Mouse (Mus musculus) hindbrain, embryonic 15.5 days (tissue): Measurements from ENCODE around the gene Tmem207. TPM values are rescaled to one million over a fixed set of nuclear protein-coding genes. Genes with fewer than 3 reads are reported as not detected.

ENCODE experiments used
- ATAC-seq: fragments of 200-750 bp; cut with Nextera tagmentation; 2 replicates; pipeline ENCODE4 v1.8.0; 2017; ENCODE audit warnings: low read depth, moderate number of reproducible peaks, moderate TSS enrichment; ENCODE audit not compliant: low FRiP score
- H3K27ac ChIP-seq: fragments of 300-500 bp; sonication (generic); replicated peaks from 2 replicates; pipeline ENCODE4 v1.5.1; 2015; ENCODE audit warnings: mild to moderate bottlenecking, inconsistent platforms
- H3K27me3 ChIP-seq: fragments of 300-500 bp; sonication (generic); 2 replicates; pipeline ENCODE4 v1.6.1; 2015; ENCODE audit warnings: control low read depth, inconsistent platforms
- H3K36me3 ChIP-seq: fragments of 300-500 bp; sonication (generic); 2 replicates; pipeline ENCODE4 v1.6.1; 2015; ENCODE audit warnings: control low read depth, inconsistent platforms
- H3K4me1 ChIP-seq: fragments of 300-500 bp; sonication (generic); replicated peaks from 2 replicates; pipeline ENCODE4 v1.6.1; 2015; ENCODE audit warnings: control low read depth, inconsistent platforms
- H3K4me2 ChIP-seq: fragments of 300-500 bp; sonication (generic); 2 replicates; pipeline ENCODE4 v1.6.1; 2015; ENCODE audit warnings: moderate library complexity, mild to moderate bottlenecking, inconsistent platforms
- H3K4me3 ChIP-seq: fragments of 300-500 bp; sonication (generic); 2 replicates; pipeline ENCODE4 v1.5.1; 2015; ENCODE audit warnings: mild to moderate bottlenecking, inconsistent platforms
- H3K9ac ChIP-seq: fragments of 300-500 bp; sonication (generic); 2 replicates; pipeline ENCODE4 v1.6.1; 2015; ENCODE audit warnings: inconsistent platforms
- H3K9me3 ChIP-seq: fragments of 300-500 bp; sonication (generic); 2 replicates; pipeline ENCODE4 v1.6.1; 2016; ENCODE audit warnings: control low read depth, inconsistent platforms
- WGBS: fragments of 180-500 bp; shearing (Covaris S2); methylation state at CpG from one replicate; pipeline ENCODE4 v1.1.7; 2015; 5-methylcytosine and 5-hydroxymethylcytosine counted together
- polyA plus RNA-seq: library from polyadenylated mRNA; unstranded; fragments of >200 nt; fragmentation: Nextera tagmentation; extraction: Ambion mirVana; gene quantifications from 2 replicates; pipeline ENCODE4 v1.2.1, GENCODE M21; 2015

Gene Tmem207
- polyA plus RNA-seq, result 0.09 and 0.29 TPM in 2 replicates

GRCm38 (mm10) chr16:26526669-26527068, at the start of gene Tmem207:
Tmem207 (minus strand) TSS chr16:26526769.
- H3K4me3 ChIP-seq, result no peak within 1 kb of the TSS

DNA sequence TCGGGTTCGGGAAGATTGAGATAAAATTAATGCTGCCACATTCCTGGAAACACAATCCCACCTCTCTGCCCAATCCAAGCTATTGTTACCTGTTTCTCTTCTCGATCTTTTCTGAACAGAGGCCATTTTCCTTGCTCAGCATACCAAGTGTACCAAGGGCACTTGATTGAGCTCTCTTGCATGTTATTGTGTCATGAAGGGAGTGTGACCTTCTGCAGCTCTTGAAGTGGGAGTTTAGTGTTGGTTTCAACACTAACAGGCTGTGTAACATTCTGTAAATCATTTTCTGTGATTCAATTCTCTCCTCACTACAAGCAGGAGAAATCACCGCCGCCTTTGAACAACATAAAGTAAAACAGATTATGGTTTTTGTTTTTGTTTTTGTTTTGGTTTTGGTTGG, 47.6 kb upstream of the Tmem207 start:
- no peaks in the 10 kb centered on the region for H3K36me3 ChIP-seq
- H3K4me3 ChIP-seq, result no peak overlapping the region
- H3K27ac ChIP-seq, result no peak overlapping the region
- H3K4me1 ChIP-seq, result no peaks in the 10 kb centered on the region
- no peak overlapping the region for H3K9ac ChIP-seq
- H3K9me3 ChIP-seq, result no peaks in the 10 kb centered on the region; the same call in 1 of the 2 replicates
- no peak overlapping the region for H3K4me2 ChIP-seq
- no peaks in the 10 kb centered on the region for H3K27me3 ChIP-seq
- WGBS, result 94% methylated on average over 5 of the region's 5 CpGs
- ATAC-seq, result no peak

More at GRCm38 (mm10) chr16:26526669-26527068, at the start of gene Tmem207:
- peaks cover 5% of the 10 kb centered on the region; the same call in 1 of the 2 replicates for H3K4me1 ChIP-seq
- H3K9ac ChIP-seq, result no peak within 1 kb of the TSS
- no peaks in the 10 kb centered on the region for H3K9me3 ChIP-seq
- no peak for ATAC-seq
- H3K27ac ChIP-seq, result no peak within 1 kb of the TSS
- no peak within 1 kb of the TSS for H3K4me2 ChIP-seq
- 71% methylated on average over 4 of the region's 4 CpGs for WGBS
- H3K36me3 ChIP-seq, result no peaks in the 10 kb centered on the region
- no peaks in the 10 kb centered on the region for H3K27me3 ChIP-seq

- Histone ChIP-seq H3K4me1 (no peaks in the 10 kb centered on the region), H3K4me2 (no peak overlapping the region), H3K4me3 (no peak overlapping the region), H3K9ac (no peak overlapping the region), H3K27me3 (no peaks in the 10 kb centered on the region), H3K27ac (no peak overlapping the region), H3K36me3 (no peaks in the 10 kb centered on the region), H3K9me3 (no peaks in the 10 kb centered on the region)
- 93% methylated on average over 2 of the region's 2 CpGs for WGBS
- no peak for ATAC-seq
Measured at GRCm38 (mm10) chr16:26571836-26572235, 45.3 kb upstream of the Tmem207 start.

DNA sequence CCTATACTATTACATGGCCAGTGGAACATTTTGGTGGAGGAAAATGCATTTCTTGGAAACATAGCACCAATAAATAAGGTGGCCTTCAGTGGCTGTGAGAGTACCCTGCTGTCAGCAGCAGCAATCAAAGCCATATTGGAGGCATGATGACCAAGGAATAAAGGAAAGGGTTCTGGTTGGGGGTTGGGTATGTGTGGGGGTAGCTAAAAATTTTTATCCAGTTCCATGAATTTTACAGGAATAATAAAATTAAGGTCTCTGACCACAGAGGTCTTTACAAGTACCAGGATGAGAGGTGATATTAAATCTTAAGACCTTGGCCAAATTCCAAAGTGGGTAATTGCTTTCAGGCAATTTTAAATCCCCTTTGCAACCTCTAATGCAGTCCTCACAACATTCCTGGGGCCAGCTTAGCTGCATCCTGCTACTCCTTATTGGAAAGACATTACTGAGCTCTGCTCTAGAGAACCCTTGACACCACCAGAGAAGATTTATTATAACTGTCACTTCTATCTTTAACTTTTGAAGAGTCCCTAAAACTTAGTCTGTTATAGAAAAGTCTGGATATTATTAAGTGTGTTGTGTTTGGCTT, 42.9 kb upstream of the Tmem207 start:
- Histone ChIP-seq H3K4me1 (no peaks in the 10 kb centered on the region), H3K4me2 (no peak overlapping the region), H3K36me3 (no peaks in the 10 kb centered on the region), H3K9ac (no peak overlapping the region), H3K27ac (no peak overlapping the region), H3K4me3 (no peak overlapping the region), H3K27me3 (no peaks in the 10 kb centered on the region), H3K9me3 (no peaks in the 10 kb centered on the region)
- ATAC-seq, result no peak

DNA sequence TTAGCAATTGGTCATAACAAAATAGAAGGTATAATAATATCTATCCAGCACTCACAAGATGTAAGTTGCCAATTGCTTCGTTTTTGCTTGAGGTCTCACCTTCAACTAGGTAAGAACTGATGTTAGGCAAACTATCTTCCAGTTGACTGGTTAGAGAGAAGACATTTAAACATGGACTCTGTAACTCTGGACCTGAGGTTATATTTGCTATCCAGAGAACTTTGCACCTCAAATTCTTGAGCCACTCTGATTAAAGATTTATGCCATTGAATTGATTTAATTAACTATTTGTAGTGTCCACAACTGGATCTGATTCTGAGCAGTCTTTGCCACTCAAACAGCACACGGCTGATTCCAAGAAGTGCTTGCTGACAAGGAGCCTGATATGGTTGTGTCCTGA, 36.2 kb upstream of the Tmem207 start:
- no peaks in the 10 kb centered on the region for H3K36me3 ChIP-seq
- WGBS, result 86% methylated on average over 2 of the region's 2 CpGs
- H3K4me2 ChIP-seq, result no peak overlapping the region
- H3K4me3 ChIP-seq, result no peak overlapping the region
- H3K4me1 ChIP-seq, result no peaks in the 10 kb centered on the region
- H3K9ac ChIP-seq, result no peak overlapping the region
- no peak for ATAC-seq
- H3K27me3 ChIP-seq, result no peaks in the 10 kb centered on the region
- H3K27ac ChIP-seq, result no peak overlapping the region
- H3K9me3 ChIP-seq, result no peaks in the 10 kb centered on the region

- Histone ChIP-seq H3K4me3 (no peak overlapping the region), H3K36me3 (no peaks in the 10 kb centered on the region), H3K27me3 (no peaks in the 10 kb centered on the region), H3K4me1 (no peaks in the 10 kb centered on the region), H3K9ac (no peak overlapping the region), H3K9me3 (no peaks in the 10 kb centered on the region), H3K27ac (no peak overlapping the region), H3K4me2 (no peak overlapping the region)
- no peak for ATAC-seq
- WGBS, result 10% methylated on average over 2 of the region's 2 CpGs
Measured at GRCm38 (mm10) chr16:26561743-26562142, 35.2 kb upstream of the Tmem207 start.

DNA sequence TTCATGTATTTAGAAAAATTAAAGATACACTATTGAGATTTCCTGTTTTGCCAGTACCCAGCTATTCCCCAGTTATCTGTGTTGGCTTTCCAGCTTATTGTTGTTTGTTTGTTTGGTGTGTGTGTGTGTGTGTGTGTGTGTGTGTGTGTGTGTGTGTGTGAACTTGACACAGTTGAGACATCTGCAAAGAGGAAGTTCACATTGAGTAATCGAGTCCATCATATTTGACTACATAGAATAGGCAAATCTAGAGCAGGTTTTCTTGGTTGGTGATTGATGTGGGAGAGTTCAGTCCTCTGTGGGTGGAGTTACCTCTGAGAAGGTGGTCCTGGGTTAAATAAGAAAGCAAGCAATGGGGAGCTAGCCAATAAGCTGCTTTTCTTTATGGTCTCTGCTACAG, 32.2 kb upstream of the Tmem207 start:
- Histone ChIP-seq H3K4me2 (no peak overlapping the region), H3K4me1 (no peaks in the 10 kb centered on the region), H3K27me3 (no peaks in the 10 kb centered on the region), H3K4me3 (no peak overlapping the region), H3K36me3 (no peaks in the 10 kb centered on the region), H3K27ac (no peak overlapping the region), H3K9me3 (no peaks in the 10 kb centered on the region), H3K9ac (no peak overlapping the region)
- no peak for ATAC-seq
- 89% methylated on average over 1 of the region's 1 CpGs for WGBS

DNA sequence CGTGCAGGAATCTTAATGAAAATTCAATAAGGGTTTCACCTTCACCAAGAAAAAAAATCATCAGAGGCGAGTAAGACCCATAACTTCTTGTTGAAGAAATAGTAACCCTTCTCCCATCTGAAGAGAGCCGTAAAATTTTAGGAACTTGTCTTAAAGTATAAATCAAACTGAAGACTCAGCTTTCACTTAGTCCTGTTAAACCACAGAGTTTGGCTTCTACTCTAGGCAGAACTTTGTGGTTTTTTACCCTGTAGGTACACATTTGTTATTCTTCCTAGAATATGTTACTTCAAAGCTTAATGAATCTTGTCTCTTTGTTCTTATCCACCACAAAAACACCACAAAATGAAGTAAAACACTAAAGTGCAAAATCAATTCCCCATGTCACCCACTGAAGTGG, 25.7 kb upstream of the Tmem207 start:
- ATAC-seq, result no peak
- WGBS, result 89% methylated on average over 3 of the region's 3 CpGs

GRCm38 (mm10) chr16:26549221-26549620, 22.7 kb upstream of the Tmem207 start:
- no peak overlapping the region for H3K4me2 ChIP-seq
- no peaks in the 10 kb centered on the region for H3K27me3 ChIP-seq
- no peak overlapping the region for H3K9ac ChIP-seq
- H3K36me3 ChIP-seq, result no peaks in the 10 kb centered on the region
- peaks cover 14% of the 10 kb centered on the region; the same call in 1 of the 2 replicates for H3K4me1 ChIP-seq
- WGBS, result 90% methylated on average over 2 of the region's 2 CpGs
- H3K9me3 ChIP-seq, result no peaks in the 10 kb centered on the region
- no peak for ATAC-seq
- H3K27ac ChIP-seq, result no peak overlapping the region
- no peak overlapping the region for H3K4me3 ChIP-seq

More for the DNA sequence above, 25.7 kb upstream of the Tmem207 start:
- H3K9me3 ChIP-seq, result no peaks in the 10 kb centered on the region
- H3K4me2 ChIP-seq, result no peak overlapping the region
- no peak overlapping the region for H3K4me3 ChIP-seq
- no peak overlapping the region for H3K27ac ChIP-seq
- H3K27me3 ChIP-seq, result no peaks in the 10 kb centered on the region
- H3K36me3 ChIP-seq, result no peaks in the 10 kb centered on the region
- H3K4me1 ChIP-seq, result peaks cover under 1% of the 10 kb centered on the region; the same call in 1 of the 2 replicates
- no peak overlapping the region for H3K9ac ChIP-seq

DNA sequence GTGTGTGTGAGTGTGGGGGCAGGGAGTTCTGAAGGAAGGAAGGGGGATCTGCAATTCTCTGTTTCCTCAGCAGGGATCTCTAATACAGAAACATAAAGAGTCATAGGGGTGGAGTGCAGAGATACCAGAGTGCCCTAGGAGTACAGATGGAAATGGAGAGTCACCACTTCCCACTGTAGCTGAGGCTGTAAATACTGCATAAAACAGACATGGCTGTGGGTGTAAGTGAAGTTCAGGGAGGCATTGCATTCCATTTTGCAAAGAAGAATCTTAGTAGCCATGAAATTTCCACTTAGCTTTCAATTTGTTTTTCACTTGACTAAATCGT, 20.3 kb upstream of the Tmem207 start:
- Histone ChIP-seq H3K4me2 (peak overlapping the region; percentile 4; the same call in 1 of the 2 replicates), H3K27ac (no peak overlapping the region), H3K4me3 (no peak overlapping the region)

DNA sequence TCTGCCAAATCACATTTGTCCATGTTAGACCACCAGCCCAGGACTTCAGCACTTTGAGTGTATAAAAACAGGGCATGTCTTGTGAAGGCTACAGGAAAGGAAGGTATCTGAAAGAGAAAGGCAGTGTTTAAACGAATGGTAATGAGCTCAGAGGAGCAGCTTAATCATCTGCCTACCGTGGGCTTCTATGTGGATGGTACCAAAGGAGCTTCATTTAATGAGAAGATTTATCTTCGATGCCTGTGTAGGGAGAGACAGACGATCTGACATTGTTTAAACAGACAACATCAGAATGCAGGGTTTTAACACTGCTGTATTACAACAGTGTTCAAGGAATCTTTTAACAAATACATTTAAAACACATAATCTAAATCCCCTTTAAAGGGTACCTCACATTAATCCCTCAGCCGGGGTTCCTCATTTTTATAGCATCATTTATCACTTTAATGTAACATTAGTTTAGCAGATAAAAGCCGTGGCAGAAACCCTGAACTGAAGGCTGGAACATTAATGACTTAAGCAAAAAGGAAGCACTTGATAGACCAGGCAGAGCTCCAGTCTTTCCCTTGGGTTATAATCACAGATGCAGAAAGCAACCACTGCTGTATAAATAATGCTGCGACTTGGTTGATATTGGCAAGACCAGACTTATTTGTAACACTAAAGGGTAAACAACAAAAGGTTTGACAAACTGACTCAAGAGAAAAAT, 19.8 kb upstream of the Tmem207 start:
- Histone ChIP-seq H3K27ac (no peak overlapping the region), H3K27me3 (no peaks in the 10 kb centered on the region), H3K4me1 (peaks cover 14% of the 10 kb centered on the region; the same call in 1 of the 2 replicates), H3K9ac (no peak overlapping the region), H3K4me3 (no peak overlapping the region), H3K9me3 (no peaks in the 10 kb centered on the region), H3K36me3 (no peaks in the 10 kb centered on the region), H3K4me2 (peak overlapping the region; percentile 4; the same call in 1 of the 2 replicates)
- peak; percentile 61; the same call in 1 of the 2 replicates for ATAC-seq
- 22% methylated on average over 7 of the region's 7 CpGs for WGBS

More for the DNA sequence above, 20.3 kb upstream of the Tmem207 start:
- no peak overlapping the region for H3K9ac ChIP-seq
- H3K4me1 ChIP-seq, result peaks cover 14% of the 10 kb centered on the region; the same call in 1 of the 2 replicates
- no peak for ATAC-seq
- no peaks in the 10 kb centered on the region for H3K36me3 ChIP-seq
- H3K27me3 ChIP-seq, result no peaks in the 10 kb centered on the region
- no peaks in the 10 kb centered on the region for H3K9me3 ChIP-seq
- WGBS, result 60% methylated on average over 1 of the region's 1 CpGs

DNA sequence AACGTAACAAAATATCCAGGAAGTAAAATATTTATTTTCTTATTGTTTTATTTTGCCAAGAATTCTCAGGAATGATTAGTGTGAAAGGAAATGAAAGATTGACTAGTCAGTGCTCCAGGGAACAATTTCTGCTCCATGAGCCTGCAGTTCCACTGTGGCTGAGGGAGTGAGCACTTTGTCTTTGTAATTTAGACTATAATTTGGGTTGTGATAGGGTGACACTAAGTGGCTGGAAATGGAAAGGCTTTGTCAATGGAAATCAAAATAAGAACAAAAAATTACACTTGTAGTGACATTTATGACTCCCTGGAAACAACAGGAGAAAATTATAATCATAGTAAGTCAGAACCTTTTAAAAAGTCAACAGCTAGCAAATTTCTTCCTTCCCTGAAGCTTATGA, 5.7 kb upstream of the Tmem207 start:
- H3K9ac ChIP-seq, result no peak overlapping the region
- H3K36me3 ChIP-seq, result no peaks in the 10 kb centered on the region
- peaks cover 5% of the 10 kb centered on the region; the same call in 1 of the 2 replicates for H3K4me1 ChIP-seq
- H3K4me2 ChIP-seq, result no peak overlapping the region
- WGBS, result 76% methylated on average over 1 of the region's 1 CpGs
- H3K9me3 ChIP-seq, result no peaks in the 10 kb centered on the region
- no peaks in the 10 kb centered on the region for H3K27me3 ChIP-seq
- H3K27ac ChIP-seq, result no peak overlapping the region
- ATAC-seq, result no peak
- H3K4me3 ChIP-seq, result no peak overlapping the region
